Mouse (Mus musculus) forelimb bud, embryonic 11.5 days (tissue): ENCODE data around the gene Uvrag.

Source experiments
- DNase-seq: peaks from one replicate; pipeline ENCODE4 v3.0.0-alpha.2; 2012; ENCODE audit warnings: low read depth, low spot score

The Uvrag gene

DNA sequence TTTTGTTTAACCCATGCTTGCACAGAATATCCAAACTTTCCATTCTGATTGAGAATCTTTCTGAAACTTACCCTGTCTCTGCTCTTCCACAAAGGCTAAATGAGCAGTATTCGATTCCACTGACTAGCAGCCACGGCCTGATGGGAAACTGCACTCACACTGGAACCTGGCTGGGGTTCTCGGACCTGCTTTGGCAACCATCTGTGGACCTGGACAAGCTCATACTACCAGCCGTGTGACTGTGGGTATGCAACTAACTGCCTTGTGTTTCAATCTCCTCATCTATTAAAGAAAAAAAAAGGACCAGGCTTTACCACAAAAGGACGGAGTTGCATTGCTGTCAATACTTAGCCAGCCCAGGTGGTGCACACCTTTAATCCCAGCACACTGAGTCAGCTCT lies 80.5 kb downstream of the Uvrag start:
- no peak for DNase-seq

DNA sequence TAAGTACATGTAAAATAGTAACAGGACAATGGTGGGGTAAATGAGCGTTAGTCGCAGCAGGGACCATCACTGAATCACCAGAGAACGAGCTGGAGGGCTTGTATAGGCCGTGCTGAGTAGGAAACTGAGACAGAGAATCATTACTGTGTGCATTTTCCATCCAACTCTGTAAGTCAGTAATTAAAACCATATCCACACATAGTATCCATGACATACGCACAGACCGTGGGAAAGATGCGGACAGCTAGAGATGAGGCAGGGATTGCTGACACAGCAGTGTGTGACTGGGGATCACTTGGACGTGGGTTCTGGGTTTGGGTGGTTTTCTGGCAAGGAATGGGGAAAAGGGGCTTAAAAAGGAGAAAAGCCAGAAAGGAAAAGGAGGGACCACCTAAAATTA lies 81.0 kb downstream of the Uvrag start:
- DNase-seq, result no peak

DNA sequence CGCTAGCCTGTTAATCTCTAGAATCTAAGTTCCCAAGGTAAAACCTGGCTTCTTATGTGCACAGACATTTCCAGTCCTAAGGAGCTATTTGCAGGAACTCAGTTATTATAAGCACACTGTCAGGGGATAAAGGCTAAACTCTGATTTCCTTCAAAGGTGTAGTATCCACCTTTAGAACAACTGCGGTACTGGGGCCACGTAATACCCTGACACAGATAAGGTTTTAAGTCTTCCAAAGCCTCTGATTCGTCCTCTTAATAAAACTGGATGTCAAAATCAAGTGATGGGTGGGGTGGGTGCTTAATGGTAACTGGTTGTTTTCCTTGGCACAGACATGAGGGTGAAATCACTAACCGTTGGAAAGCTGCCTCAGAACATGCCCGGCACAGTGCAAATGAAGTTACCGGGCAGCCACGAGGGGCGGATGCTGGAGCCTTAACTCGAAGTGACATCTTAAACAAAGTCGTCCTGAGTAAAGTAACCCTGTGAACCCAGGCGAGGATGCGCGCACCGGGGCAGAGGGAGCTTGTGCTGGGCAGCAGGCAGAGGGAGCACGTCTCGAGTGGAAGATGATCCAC lies 83.8 kb downstream of the Uvrag start:
- DNase-seq, result no peak

DNA sequence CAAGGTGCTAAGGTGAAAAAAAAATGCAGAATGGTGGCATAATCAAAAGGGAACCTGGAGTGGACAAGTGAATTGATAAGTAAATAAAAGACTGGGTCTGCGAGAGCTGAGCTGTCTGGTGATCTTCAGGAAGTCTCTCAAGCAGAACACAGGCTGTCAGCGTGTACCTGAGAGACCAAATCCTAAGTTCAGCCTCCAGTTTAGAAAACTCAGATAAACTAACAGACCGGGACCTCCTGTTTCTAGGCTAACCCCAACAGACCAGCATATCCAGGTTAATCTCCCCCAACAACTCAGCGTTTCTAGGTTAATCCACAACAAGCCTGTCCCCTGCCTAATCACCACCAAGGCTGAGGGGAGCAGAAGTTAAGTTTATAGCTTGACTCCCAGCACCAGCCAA lies 87.3 kb downstream of the Uvrag start:
- no peak for DNase-seq

DNA sequence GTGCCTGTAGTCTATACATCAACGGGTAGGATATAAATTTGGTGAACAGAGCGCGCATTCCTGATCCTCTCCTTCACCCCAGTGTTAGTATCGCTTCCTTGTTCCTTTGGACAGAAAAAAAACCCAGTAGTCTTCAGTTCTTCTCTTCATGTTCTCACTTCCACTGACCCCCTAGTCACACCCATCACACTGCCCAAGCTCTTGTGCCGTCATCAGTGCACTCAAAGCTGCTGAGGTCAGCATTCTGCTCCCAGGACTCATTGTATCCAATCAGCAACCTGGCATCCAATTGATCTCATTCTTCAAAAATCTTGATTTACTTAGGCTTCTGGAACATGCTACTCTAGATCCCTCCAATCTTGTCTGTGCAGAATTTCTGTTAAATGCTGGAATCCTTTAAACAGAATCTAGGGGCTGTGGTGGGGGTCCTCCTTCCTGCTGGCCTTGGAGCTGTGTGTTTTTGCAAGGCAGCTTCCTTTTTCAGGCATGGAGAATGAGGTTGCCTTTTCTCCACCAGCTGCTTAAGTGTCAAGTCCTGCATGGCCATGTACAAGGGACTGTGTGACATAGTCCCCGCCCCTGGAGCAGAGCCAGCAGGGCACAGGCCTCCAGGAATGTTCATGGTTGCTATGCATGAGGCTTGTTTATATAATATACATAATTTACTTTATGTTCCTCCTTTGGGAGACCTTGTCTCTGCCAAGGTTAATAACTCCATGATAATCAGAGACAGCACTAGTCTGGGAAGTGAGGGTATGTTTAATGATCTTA lies 88.3 kb downstream of the Uvrag start:
- DNase-seq, result no peak

DNA sequence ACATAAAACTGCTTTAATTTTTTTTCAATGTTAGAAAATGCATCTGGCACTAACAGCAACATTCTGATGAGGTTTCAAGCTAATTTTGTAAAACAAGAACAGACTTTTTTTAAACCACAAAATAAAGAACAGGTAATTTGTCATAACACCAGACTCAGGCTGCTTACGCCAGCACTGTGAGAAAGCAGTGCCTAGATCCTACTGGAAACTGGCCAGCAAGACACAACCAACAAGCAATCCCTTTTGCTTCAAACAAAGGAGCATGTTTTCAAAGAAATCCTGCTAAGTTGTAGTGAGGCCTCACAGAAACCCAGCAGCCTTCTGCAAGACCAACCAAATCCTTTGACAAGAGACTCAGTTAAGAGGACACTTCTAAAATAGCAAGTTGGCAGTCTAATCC lies 90.1 kb downstream of the Uvrag start:
- no peak for DNase-seq

DNA sequence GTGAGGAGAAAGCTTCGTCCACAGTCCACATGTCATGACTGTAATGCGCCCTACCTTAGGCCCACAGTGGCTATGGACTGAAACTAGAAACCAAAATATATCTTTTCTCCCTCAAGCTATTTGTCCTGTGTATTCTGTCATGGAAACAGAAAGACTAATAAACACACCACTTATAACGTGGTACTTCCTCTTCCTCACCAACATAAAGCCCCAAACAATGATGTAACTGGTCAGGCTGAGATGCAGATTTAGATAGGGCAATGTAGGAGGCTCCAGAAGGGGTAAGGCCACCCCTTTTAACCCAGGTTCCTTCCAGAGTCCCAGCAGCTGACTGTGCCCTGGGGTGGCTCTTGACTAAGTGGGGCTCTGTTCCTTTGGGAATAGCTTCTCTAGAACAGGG lies 91.0 kb downstream of the Uvrag start:
- DNase-seq, result no peak

DNA sequence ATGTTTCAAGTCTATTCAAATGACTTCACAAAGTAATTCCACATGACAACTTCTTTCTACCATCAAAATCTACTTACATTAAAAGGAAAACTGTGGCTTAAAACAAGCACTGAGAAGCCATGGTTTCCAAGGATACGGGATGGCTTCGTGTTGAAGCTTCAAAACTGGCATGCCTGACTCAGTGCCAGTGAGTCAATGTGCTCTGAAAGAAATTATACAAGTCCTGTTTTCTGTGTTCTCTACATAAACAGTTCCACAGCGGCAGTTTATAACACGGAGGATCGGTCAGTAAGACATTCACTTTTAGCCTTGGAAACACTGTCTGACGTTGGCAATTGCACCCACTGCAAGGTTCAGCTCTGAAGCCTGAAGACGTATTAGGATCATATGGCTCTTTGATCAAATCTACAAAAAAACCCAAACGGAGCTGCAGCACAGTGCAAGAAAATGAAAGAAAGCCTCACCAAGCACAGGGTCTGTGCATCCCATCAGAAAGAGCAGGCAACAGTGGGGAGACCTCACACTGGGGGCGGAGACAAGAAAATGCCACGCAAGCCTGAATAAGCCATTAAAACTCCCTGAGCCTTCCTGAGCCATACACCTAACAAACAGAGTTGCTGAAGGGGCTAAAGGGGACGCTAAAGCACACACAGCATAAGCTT lies 94.3 kb downstream of the Uvrag start:
- DNase-seq, result no peak

DNA sequence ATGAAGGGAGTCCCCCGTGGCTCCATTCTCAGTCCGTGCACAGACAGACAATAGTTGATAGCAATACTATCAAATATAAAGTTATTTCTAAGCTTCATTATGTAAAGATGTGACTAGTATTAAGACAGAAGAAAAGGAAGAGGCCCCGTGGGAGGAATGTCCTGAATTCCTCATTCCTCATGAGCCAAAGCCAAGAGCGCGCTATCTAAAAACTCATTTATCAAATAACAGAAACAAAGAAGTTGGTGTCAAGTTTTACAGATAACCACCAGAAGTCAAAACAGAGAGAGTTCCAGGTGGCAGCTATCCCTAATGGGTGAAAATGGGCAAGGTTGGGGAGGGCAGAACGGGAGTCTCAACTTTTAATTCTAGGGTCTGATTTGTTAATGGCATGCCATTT lies 95.4 kb downstream of the Uvrag start:
- DNase-seq, result no peak

DNA sequence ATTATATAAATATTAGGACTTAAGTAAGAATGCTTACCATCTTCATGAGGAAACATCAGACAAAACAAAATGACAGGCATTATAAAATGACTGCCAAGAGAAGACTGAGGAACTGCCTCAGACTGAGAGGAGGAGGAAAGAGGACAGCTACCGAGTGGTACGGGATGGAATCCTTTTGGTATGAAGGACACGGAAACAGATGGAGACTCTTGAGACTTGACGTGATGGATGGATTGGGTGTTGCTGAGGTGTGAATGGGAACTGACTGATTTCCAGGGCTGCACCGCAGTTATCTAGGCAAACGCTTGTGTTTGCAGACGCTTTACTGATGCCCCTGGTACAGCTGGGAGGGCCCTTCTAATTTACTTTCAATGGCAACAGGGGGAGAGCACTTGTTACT lies 97.0 kb downstream of the Uvrag start:
- no peak for DNase-seq

DNA sequence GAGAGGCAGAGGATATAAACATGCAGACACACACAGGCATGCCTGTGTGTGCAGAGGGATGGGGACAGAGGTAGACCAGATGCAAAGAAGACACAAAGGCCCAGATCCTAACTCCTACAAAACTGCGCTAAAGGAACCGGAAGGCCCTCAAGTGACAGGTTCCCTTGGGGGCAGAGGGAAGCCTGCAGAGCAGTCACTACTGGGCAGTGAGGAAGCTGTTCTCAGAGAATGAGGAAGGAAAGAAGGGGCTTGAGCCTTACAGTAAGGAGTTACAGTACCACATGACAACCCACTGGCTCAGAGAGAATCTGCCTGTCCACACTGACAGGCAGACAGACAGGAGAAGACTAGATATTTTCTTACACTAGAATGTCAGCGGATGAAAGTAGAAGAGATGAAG lies 97.6 kb downstream of the Uvrag start:
- DNase-seq, result no peak

DNA sequence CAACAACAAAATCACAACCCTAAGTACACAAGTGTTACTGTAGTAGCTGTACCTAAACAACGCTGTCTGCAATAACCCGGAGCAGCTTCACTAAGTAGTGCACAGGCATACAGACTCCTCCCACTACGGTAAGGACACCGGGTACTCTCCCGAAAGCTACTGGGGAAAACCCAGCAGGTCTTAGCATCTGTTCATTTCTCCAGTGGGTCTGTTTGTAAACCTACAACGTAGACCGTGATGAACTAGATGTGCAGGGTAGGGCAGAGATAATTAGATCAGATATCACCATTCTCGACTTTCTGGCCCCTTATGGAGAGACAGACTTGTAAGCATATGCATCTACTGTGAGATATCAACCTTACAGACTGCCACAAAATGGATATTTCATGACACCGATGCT lies 99.1 kb downstream of the Uvrag start:
- no peak for DNase-seq

DNA sequence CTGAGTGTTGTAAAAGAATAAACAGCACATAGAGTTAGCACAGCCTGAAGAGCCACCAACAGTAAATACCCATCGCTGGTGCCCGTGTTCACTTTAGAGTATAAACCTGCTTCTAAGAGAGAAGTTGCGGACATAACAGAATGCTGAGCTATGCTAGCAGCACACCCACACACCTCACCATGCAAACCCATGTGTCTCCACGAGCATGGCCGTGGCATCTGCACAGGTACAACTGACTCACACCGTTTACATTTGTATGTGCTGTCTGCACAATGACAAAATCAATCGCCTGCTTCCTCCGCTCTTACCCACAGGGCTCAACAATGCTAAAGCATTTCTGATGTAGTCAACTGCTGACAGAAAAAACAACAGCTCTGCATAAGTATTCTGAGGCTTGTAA lies 101.0 kb downstream of the Uvrag start:
- DNase-seq, result no peak

DNA sequence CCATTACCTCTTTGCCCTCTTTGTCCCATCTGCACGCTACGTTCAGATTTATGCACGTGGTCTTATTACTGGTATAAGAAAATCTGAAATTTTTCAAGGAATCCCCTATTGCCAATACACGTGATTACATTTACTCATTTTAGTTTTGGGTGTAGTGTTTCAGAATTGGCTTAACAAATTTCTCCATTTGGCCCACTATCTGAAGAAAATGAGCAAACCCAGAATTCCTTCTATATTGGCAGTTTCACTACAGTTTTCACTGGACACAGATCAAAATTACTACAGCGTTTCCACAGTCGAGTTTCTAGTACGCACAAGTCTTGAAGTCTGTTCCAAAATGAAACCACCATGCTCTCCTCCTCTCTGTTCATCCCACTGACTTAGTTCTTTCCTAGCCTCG lies 104.7 kb downstream of the Uvrag start:
- DNase-seq, result no peak

DNA sequence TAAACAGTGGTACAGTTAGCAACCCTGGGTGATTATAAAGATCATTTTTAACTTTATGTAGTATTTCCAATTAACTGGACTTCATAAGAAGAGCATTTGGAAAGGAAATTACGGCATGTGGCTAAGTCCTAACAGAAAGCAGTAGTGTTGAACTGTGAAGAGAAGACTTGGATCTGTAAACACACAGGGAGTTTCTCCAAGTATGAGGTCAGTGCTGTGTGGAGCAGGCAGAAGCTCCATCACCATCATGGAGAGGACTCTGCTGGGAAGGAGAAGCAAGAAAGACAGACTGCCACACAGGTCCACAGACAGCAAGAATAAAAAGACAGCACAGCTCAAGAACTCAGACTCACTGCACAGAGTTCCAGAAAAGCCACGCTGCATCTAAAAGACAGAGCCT lies 106.0 kb downstream of the Uvrag start:
- no peak for DNase-seq

DNA sequence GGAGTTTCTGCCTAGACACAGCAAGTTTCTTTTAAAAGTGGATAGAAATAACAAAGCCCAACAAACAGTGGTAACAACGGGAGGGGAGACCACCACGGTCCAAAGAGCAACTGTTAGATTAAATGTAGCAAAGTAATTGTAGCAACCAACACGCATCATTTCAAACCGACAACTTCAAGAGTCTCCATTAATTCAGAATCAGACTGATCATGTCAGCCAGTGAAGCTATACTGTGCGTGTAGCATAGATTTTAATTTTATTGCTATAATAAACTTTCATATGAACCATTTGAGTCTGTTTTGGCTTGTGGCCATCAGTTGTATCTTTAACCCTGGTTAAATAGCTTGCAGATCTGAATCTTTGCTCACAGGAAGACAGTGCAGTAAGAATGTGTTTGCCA lies 107.1 kb downstream of the Uvrag start:
- no peak for DNase-seq

DNA sequence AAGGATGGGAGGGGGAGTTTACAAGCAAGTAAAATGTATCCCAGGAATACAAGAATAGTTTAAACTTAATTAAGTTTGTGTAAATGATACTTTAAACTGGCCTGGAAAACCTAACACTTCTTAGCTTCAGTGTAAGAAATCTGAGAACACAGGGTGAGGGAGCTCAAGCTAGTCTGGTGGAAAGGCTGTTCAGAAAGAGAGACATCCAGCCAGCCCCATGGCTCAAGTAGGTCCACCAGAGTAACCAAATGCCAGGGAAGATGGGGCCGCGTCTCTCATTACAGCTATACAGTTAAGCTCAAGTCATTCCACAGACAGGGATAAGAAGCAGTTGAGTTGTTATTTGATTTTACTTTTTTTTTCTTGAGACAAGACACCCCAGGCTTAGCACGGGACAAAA lies 107.6 kb downstream of the Uvrag start:
- no peak for DNase-seq

DNA sequence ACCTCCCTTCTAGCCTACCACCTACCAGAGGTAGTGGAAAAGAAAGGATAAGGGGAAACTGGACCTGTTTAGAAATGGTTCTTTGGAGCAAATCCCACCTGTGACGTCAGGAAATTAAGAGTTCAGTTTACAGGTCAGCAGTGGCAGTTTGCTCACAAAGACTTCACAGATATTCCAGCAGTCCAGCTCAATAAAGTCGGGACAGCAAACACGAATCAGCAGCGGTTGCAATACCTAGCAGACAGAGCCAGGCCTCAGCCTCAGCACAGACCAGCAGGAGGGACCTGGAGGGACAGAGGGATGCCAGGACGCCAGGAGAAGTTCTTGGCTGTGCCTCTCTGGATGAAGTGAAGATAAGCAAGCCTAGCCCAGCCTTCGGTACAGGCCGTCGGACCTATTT lies 108.9 kb downstream of the Uvrag start:
- DNase-seq, result no peak

DNA sequence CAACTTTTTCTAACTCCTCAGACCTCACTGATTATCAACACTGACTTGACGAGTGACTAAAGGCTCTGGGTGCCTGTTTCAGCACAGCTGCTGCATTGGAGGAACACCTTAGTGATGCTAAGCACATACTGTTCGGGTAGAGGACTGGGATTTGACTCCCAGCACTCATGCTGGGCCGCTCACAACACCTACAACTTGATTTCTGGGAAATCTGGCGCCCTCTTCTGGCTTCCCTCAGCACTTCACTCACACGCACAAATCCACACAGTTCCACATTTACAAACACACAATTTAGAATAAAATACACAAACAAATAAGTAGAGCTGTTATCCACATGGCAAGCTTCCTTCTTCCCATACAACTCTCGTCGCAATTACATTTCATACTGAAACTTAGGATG lies 112.8 kb downstream of the Uvrag start:
- no peak for DNase-seq

DNA sequence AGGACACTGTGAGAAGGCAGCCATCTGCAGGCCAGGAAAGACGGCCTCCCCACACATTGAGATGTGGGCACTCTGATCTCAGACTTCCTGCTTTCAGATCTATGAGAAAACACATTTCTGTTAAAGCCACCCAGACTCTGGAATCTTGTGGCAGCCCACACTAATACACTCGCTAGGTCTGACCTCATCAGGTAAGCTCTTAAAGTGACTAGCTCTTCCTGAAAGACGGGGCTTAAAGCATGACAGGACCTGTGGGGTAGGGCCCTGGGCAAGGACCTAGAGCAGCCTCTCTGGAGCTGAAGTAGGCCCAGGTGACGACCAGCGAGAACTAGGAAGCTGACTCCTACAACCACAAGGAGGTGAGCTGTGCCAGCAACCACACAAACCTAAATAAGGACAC lies 113.8 kb downstream of the Uvrag start:
- DNase-seq, result no peak

DNA sequence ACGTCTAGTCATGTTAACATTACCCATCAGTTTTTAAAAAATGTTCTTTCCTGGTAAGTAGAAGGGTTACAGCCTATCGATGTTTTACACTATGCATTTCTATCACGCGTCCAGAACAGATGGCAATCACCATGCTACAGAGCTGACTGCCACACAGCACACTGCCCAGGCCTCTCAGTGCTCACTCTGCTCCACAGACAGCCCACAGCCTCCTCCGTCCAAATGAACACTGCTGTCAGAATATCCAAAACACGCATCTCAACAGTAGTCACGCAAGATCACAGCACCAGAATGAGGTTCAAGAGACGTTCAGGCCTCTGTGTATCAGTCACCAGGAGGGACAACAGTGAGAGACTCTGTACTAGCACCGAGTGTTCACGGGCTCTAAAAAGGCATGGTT lies 115.0 kb downstream of the Uvrag start:
- no peak for DNase-seq

DNA sequence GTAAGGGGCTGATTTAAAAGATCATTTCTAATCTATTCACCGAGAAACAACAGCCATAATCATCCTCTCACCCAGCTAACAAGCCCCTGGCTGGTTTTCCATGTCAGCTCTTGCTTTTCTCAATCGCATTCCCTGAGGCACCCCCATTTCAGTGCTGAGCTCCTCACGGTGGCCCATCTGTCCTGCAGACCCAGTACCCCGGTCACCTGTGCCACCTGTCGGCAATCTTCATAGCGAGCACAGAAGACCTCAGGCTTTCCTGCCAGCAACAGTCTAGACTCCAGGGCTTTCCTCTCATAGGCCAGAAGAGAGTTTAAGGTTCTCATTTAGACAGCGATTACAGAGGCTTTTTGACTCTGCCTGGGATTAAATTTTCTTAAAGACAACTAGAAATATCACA lies 115.7 kb downstream of the Uvrag start:
- DNase-seq, result no peak

DNA sequence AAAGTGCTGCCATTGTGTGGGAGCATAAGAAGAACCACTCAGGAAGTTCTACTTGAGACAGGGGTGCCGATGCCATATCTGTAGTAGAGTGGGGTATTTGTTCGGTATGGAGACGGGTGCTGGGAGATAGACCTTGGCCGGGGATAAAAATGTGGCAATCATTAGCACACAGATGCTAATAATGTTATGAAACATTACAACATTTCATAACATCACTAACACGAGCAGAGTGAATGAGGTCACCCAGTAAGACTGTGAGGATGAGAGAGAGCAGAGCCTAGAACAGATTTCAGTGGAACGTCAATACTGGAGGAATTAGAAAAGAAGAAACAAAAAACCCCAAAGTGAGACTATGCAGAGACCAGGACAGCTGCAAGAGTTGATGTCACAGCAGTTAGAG lies 116.2 kb downstream of the Uvrag start:
- DNase-seq, result no peak
